Mouse (Mus musculus): ENCODE results near the gene Mgst3.

- no peak for TF ChIP-seq CTCF (IDR thresholded peaks at IDR 0.05; ENCODE audit: low read depth, low read length)
- TF ChIP-seq GATA1 (IDR thresholded peaks at IDR 0.05; ENCODE audit: borderline replicate concordance, low read length), result no peak
- no peak for TF ChIP-seq TAL1 (conservative IDR thresholded peaks at IDR 0.05; ENCODE audit: low read depth, low read length)
Observed at GRCm38 (mm10) chr1:167340111-167340787, 53.4 kb downstream of the Mgst3 start.

Measured in G1E (cell line).